Mouse (Mus musculus) A20 (cell line): ENCODE measurements around the gene Tmod2.
A peak's percentile ranks its signal among the peaks of the same experiment; 100 is the strongest.

ENCODE experiments used
- DNase-seq: peaks from one replicate; pipeline ENCODE4 v3.0.0-alpha.2; 2011; ENCODE audit warnings: low read depth, low spot score

Gene Tmod2

DNA sequence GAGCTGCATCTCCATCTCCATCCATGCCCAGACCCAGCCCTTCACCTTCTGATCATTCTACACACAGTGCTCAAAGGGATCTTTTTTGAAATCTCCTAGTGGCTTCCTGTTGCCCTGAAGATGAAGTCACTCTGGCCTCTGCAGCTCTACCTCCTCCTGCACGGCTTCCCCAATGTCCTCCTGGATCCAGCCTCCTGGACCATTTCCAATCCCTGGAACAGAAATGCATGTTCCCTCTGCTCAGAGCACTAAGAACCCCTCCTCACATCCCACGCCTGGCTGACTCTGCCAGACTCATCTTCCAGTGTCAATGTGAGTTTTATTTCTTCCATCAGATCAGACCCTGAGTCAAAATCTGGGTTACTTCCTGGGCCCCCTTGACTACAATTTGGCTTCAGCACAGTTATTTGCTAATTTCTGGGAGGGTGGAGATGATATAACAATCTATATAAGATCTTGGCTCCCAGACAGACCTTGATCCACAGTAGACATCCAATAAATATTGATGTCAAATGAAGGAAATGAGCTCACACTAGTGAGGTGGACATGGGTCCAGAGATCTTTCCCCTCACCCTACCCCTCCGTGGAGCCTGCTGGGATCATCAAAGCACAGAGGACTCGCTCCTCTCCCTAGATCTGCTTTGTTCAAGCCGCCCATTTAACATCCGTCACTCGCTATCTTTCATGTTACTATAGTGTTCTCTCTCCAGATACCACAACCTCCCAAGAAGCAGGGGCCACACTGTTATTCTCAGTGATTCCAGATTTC lies 10.8 kb downstream of the Tmod2 start:
- no peak for DNase-seq

DNA sequence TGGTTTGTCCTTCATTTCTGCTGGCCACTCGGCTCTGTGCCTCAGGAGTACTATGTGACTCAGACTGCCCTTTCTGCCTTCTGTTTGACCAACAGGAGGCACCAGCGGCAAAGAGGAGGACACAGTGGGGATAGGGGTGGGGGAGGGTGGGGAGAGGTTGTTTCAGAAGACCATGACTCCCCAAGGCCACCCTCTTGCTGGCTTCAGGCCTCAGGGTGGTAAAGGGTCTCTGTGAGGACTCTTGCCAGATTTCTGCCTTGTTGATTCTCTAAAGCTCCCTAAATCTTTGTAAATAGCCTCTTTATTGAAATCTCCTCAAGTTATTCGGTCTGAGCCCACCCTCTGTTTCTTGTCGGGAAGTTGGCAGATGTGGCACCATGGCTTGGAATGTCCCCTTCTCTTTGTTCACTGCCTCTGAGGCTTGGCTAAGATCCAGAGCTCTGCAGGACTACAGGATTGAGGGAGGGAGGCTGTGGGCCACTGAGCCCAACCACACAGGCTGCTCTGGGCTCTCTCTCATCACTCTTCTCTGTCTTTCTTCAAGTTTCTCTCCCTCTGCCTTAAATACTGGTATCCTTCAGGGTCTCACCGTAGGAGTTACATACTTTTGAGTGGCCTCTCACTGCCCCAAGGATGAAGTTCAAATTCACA lies 11.8 kb downstream of the Tmod2 start:
- DNase-seq: peak; percentile 8

GRCm38 (mm10) chr9:75597596-75597995 lies 13.5 kb downstream of the Tmod2 start:
- no peak for DNase-seq

DNA sequence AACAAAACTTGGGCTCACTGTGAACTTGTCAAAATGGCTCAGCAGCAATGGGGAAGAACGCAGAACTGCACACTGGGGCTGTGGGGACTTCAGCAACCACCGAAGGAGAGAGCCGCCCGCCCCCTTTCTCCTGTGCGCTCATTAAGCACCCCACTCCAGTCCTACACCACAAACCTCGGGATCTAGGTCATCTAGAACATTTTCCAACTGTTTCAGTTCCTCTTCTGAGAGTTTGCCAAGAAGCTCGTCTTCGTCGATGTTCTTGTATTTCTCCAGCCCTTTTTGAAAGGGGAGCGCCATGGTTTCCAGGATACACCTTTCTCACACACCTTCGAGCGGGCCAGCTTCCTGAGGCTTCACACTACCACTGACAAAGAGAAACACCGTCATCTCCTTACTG lies 14.1 kb downstream of the Tmod2 start:
- no peak for DNase-seq

- DNase-seq: no peak
These were observed 17.6 kb downstream of the Tmod2 start for GRCm38 (mm10) chr9:75593481-75593880.

DNA sequence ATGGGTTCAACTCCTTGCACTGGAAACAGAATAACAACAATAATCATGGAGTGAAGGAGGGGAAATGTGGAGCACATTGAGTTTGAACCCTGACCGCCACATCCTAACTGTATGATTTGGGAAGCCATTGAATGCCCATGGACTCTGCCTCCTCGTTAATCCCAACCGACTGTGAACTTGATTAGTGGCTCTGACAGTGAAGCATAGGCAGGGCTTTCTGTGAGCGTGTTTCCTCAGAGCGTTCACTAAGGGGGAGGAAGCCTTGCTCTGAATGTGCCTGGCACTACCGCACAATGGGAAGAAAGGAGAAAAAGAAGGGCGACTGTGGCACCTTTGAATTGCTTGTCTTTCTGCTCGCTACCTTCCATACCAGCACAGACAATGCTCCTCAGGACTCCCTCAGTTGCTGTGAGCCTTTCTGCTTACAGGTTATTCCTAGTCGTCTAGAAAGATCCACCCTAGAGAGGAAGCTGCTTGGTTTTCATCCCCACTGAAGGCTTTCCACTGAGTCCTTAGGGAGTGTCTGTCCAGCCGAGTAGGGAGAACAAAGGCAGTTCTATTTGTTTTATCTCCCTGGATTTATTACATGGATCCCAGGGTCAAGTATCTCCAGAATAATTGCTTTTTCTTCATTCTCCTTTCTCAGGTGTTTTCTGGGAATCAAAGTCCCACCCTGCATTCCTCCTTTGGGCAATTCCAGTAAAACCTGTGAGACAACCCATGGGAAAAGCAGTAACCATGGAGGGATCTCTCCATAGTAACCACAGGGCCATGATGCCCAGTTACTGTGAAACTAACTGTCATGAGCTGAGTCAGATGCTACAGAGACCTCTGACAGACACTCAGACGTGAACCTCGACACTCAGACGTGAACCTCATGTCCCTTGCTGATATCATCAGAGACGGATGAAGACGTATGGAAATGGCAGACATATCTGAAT lies 21.0 kb downstream of the Tmod2 start:
- no peak for DNase-seq

GRCm38 (mm10) chr9:75581694-75582350 lies 29.3 kb downstream of the Tmod2 start:
- peak; percentile 51 for DNase-seq

- no peak for DNase-seq
These were observed 31.8 kb downstream of the Tmod2 start for GRCm38 (mm10) chr9:75579321-75579720.

DNA sequence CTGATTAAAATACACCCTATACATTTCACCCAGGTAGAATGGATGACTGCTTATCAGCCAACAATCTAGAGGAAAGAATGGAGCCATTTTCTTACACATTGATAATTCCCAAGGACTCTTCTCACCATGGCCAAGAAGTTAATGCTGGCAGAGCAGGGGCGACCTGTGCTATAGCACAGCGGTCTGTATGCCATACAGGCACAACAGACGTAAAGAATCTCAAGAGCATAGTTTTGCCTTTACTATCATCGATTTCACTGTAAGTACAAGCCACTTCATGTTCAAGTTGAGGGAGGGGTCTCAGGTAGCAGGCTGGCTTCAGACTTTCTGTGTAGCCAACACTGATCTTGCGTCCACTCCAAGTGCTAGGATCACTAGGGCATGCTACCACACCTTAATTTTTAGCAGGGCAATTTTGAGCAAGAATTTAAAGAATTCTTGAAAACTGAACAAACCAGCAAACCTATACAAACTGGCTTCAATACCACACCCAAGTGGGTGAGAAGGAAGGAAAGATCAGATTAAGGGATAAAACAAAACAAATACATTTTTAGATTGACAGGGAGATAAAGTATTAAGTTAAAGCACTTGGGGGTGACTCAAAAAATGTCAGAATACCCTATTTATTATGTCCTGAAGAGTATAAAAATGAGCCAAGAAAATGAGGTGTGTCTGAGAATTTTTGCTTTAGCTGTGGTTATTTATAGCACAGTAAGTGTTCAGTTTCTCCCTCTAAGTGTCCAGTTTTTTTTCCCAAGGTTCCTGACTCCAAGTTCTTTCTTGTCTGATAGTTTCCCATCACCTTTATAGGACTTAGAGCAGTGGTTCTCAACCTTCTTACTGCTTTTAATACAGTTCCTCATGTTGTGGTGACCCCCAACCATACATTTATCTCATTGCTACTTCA lies 39.8 kb downstream of the Tmod2 start:
- no peak for DNase-seq

- DNase-seq: peak; percentile 38
These were observed 42.7 kb downstream of the Tmod2 start for GRCm38 (mm10) chr9:75568399-75568798.

DNA sequence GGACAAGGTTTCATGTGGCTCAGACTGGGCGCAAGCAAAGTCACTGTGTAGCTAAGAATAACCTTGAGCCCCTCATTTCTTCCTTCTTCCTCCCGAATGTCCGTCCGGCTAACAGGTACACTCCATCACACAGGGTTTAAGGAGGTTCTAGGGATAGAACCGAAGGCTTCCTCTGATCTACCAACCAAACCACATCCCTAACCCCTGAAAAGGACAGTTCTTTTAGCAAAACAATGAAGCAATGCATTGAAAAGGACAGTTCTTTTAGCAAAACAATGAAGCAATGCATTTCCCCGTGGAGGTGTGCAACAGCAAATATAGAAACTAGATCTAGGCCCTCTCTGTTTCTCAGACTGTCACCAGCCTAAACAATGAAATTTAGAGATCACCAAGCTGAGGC lies 46.2 kb downstream of the Tmod2 start:
- no peak for DNase-seq

DNA sequence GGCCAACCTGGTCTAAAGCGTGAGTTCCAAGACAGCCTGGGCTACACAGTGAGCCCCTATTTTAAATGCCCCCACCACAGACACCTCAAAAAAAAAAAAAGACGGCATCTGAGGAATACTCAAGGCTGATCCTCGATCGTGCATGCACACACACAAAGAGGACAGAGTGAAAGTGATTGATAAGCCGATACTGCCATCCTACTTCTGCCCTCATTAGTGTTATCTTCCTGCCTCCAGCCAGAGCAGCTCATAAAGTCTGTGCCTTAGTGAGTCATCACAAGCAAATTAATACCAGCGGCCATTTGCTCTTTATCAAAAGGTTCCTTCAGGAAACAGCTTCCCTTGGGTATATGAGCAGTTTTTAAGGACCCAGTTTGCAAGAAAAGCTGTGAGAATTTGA lies 47.5 kb downstream of the Tmod2 start:
- DNase-seq: no peak

DNA sequence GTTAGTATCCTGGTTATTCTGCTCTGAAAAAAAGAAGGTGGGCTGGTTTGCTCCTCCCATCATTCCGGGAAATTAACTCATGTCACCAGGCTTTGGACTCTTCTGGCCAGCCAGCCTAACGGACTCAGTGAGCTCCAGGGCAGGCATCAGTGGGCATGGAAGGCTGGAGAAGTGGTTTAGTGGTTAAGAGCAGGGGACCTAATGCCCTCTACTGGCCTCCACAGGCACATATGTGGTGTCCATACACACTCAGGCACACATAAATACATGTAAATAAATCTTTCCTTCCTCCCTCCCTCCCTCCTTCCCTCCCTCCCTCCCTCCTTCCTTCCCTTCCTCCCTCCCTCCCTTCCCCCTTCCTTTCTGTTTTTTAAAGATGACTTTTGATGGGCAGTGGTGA lies 47.9 kb downstream of the Tmod2 start:
- no peak for DNase-seq

GRCm38 (mm10) chr9:75561040-75561669 lies 50.0 kb downstream of the Tmod2 start:
- no peak for DNase-seq

DNA sequence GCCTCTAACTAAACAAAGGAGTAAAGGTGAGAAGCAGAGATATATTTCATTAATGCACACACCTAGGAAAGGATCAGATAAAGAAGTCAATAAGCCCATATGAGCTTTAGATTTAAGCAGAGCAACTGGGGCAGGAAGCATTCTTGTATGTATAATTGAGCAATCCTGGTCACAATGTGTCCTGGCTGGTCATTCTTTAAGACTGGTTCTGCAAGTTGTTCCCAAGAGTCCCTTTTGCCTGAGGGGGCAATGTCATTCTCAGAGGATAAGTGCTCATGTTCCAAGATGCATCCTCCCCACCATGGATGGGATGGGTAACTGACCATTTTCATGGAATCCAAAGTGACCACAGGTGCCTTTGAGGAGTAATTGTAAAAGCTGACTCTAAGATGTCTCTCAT lies 50.8 kb downstream of the Tmod2 start:
- DNase-seq: no peak

GRCm38 (mm10) chr9:75559512-75560012 lies 51.6 kb downstream of the Tmod2 start, which contains the start of gene Tmod3:
Gene Tmod3 (minus strand): TSS chr9:75559657.
- DNase-seq: peak; percentile 95

DNA sequence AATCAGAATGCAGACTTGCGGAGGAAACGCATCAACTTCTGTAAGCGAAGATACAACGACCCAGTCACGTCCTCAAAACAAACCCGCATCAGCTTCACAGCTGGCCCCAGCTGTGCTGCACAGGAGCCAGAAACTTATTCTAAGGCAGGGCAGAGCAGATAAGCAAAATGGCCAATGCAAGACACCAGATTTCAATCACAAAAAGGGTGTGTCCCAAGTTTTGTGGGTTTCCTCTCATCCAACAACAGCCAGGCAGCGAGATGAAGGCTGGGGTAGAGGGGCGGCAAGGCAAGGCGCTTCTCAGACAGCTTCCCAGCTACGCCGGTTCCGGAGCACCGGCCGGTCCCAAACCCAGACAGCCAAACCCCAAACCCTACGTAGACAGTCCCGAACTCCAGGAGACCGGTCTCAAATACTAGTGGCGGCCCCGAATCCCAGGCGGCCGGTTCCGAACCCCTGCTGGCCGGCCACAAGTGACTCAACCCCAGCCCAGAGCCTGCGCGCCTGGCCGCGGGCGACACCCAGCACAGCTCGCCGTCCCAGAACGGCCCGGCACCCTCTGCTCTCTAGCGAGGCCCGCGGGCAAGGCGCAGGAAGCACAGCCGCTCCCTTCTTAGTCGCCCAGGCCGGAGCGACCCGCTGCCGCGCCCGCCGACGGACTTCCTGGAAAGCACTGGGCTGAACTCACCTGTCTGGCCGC lies 52.2 kb downstream of the Tmod2 start:
- DNase-seq: peak; percentile 68

DNA sequence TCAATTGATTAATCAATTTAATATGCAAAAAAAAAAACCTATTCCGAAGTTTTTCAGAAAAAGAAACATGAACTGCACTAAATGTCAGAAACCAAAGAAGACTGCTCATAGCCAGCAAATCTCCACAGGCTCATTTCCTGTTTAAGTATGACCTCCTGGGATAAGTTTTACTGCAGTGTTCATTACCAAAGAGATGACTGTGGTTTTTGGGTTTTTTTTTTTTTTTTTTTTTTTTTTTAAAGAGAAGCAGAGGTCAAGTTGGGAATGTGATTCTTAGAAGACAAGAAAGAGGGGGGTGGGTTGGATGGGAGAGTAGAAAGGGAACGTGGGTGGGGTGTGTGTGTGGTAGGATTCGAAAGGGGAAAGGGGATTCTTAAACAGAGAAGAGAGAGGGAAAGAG lies 52.8 kb downstream of the Tmod2 start:
- DNase-seq: no peak

DNA sequence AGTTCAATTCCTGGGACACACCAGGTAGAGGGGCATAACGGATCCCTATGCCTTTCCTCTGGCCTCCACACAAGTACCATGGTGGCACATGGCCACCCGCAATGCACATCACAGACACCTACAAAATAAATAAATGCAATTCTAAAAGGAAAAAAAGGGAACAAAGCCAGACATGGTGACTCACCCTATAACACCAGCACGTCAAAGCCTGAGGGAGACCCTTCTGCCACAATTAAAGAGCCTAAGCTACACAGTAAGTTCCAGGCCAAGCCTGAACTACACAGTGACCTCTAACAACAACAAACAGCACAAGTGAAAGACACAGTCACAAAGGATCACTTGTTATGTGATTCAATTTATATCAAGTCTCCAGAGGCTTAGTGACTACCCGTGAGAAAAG lies 57.4 kb downstream of the Tmod2 start:
- DNase-seq: no peak
